Mouse (Mus musculus) cerebellum, adult 2 months (tissue): ENCODE data around the gene Ttll11.

ENCODE experiments used
- CTCF ChIP-seq: fragments of 200-500 bp; IDR thresholded peaks from 2 replicates; pipeline ENCODE4 v1.5.1; 2011; ENCODE audit warnings: low read depth, mild to moderate bottlenecking, control low read depth, low read length, moderate library complexity, borderline replicate concordance; ENCODE audit not compliant: insufficient read depth
- POLR2A ChIP-seq: fragments of 200-500 bp; IDR thresholded peaks from 2 replicates; pipeline ENCODE4 v1.6.1; 2011; ENCODE audit warnings: low read length, control low read depth, borderline replicate concordance; ENCODE audit not compliant: insufficient read depth

GRCm38 (mm10) chr2:35874421-35874820 is 105.3 kb downstream of the Ttll11 start:
- TF ChIP-seq CTCF (no peak), POLR2A (no peak)
